Mouse (Mus musculus) brain, embryonic 14.5 days (tissue): ENCODE results near the gene Pim1. TPM values are rescaled to one million over a fixed set of nuclear protein-coding genes. Genes with fewer than 3 reads are reported as not detected.

Experiments used
- DNase-seq: peaks from one replicate; pipeline ENCODE4 v3.0.0-alpha.2; 2011; ENCODE audit warnings: low read depth
- CTCF ChIP-seq: fragments of 200-500 bp; IDR thresholded peaks from 2 replicates; pipeline ENCODE4 v1.5.1; 2012; ENCODE audit warnings: inconsistent platforms, mild to moderate bottlenecking, moderate library complexity, borderline replicate concordance; ENCODE audit not compliant: insufficient read depth, insufficient read length; ENCODE audit errors: extremely low read depth
- POLR2A ChIP-seq: fragments of 200-500 bp; IDR thresholded peaks from 2 replicates; pipeline ENCODE4 v1.6.1; 2012; ENCODE audit warnings: mild to moderate bottlenecking, inconsistent platforms, borderline replicate concordance; ENCODE audit not compliant: poor library complexity, insufficient read depth, insufficient read length, severe bottlenecking; ENCODE audit errors: extremely low read depth
- polyA plus RNA-seq: library from polyadenylated mRNA; depleted of rRNA; stranded (reverse); fragments of >200 nt; gene quantifications from 2 replicates; pipeline ENCODE4 v1.2.3, GENCODE M21; 2012

The Pim1 gene
- polyA plus RNA-seq, 1 experiment = 11.4 TPM

DNA sequence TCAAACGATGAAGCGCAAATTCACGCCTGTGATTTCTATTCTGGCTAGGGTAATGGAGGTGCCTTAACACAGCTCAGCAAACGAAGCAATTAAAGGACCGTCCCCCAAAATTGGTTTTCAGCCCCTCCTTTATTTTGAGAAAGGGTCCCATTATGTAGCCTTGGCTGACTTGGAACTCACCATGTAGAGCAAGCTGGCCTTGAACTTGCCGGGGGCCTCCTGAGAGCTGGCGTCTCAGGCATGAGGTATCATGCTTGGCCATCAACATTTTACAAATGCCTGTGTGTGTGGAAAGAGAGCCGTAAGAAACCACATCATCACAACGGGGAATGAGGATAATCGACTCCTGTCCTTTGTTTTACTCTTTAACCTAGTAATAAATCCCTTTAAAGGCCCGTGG is 23.5 kb upstream of the Pim1 start:
- TF ChIP-seq CTCF (no peak), POLR2A (no peak)
- DNase-seq = peak; percentile 46

DNA sequence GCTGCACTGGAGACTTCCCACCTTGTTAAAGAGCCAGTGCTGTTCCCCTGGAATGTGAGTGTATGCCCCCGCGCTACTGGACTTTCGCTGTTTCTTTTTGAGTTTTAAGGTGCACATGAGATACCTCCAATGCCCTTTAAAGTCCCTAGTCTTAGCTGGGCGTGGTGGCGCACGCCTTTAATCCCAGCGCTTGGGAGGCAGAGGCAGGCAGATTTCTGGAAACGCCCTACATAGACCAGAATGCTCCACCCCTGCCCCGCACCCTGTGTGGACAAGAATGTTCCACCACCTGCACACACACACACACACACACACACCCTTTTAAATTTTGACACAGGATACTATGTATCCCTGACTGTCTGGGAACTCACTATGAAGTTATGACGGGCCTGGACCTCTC is 17.1 kb upstream of the Pim1 start:
- no peak for TF ChIP-seq CTCF
- no peak for TF ChIP-seq POLR2A
- DNase-seq = no peak

GRCm38 (mm10) chr17:29474036-29474435 is 16.5 kb upstream of the Pim1 start:
- no peak for TF ChIP-seq CTCF
- TF ChIP-seq POLR2A = no peak
- no peak for DNase-seq

DNA sequence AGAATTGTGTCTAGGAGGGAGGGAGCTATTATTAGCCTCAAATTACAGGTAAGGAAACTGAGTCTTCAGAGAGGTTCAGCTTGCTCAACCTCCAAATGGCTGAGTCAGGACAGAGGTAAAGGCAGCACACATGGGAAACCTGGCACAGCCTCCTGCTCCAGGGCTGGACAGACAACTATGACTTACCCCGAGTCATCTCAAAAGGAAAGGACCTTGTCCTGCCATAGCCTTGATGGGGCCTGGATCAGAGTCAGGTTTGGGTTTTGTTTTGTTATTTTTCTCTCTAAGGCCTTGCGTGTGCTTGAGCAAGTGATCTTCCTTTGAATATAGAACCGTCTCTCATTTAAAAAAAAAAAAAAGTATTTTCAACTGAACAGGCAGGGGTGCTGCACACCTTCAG is 15.4 kb upstream of the Pim1 start:
- TF ChIP-seq POLR2A (no peak), CTCF (no peak)

DNA sequence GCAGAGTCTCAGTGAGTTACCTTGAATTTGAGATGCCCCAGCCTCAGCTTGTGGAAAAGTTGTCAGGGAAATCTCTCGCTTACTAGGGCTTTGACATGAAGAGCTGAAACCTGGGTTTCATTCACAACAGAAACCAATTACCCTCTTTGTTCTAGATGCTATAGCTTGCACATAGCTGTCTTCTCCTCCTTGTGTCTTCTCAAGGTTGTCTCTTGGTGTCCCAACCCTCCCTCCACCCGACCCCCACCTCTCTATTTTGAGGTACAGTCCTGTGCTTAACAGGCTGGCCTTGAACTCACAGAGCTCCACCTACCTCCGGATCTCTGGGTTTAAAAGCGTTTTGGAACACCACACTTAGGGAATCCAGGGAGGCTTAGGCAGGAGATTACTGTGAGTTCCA is 14.1 kb upstream of the Pim1 start:
- TF ChIP-seq CTCF = no peak
- no peak for TF ChIP-seq POLR2A
- DNase-seq = no peak

More for the DNA sequence above, 15.4 kb upstream of the Pim1 start:
- DNase-seq = no peak

DNA sequence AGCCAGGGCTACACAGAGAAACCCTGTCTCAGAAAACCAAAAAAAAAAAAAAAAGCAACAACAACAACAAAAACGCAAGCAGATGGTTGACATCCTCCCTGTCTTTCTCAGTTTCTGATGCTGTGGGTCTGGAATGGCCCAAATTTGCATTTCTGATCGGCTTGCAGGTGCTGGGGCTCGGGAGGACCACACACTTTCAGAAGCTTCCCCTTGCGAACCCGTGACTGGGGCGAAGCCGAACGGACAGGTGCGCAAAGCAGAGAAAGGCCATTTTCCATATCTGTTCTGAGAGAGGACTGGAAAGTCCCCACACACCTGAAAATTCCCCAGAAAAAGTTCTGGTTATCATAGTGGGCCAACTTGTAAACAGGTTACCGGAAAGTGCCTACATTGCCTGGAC is 13.2 kb upstream of the Pim1 start:
- TF ChIP-seq CTCF (no peak), POLR2A (no peak)

GRCm38 (mm10) chr17:29478271-29478670 is 12.3 kb upstream of the Pim1 start:
- no peak for DNase-seq
- TF ChIP-seq POLR2A = no peak
- TF ChIP-seq CTCF = no peak

More for the DNA sequence above, 13.2 kb upstream of the Pim1 start:
- DNase-seq = no peak

GRCm38 (mm10) chr17:29480256-29480655 is 10.3 kb upstream of the Pim1 start:
- DNase-seq = no peak

DNA sequence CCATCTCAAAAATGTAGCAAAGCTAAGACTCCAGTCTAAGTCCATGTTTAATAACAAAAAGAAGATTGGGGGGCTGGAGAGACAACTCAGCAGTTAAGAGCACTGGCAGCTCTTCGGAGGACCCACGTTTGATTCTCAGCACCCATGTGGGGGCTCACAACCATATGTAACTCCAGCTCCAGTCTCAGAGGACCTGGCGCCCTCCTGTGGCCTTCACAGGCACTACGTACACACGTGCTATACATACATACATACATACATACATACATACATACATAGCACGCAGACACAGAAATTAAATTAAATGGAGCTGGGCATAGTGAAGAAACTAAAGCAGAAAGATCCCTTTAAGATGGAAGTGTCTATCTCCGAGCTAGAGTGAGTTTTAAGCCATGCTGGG is 7.9 kb upstream of the Pim1 start:
- TF ChIP-seq CTCF = 0 out of 2 replicates have a peak, but pooled peaks have one; percentile 6
- no peak for TF ChIP-seq POLR2A
- no peak for DNase-seq

More at GRCm38 (mm10) chr17:29480256-29480655, 10.3 kb upstream of the Pim1 start:
- no peak for TF ChIP-seq CTCF
- TF ChIP-seq POLR2A = no peak

DNA sequence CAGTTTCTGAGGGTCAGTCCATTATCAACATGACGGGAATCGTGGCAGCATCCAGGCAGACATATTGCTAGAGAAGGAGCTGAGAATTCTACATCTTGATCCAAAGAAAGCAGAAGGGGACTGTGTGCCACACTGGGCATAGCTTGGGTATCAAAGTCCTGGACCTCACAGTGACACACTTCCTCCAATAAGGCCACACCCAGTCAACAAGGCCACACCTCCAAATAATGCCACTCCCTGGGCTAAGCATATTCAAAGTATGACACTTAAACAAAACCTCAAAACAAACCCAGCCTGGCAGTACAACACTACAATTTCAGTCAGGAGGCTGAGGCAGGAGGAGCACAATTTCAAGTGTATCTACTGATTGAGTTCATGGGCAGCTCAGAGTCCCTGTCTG is 7.3 kb upstream of the Pim1 start:
- DNase-seq = no peak
- TF ChIP-seq POLR2A (no peak), CTCF (no peak)

GRCm38 (mm10) chr17:29484431-29484830 is 6.1 kb upstream of the Pim1 start:
- DNase-seq = no peak
- TF ChIP-seq CTCF (no peak), POLR2A (no peak)

DNA sequence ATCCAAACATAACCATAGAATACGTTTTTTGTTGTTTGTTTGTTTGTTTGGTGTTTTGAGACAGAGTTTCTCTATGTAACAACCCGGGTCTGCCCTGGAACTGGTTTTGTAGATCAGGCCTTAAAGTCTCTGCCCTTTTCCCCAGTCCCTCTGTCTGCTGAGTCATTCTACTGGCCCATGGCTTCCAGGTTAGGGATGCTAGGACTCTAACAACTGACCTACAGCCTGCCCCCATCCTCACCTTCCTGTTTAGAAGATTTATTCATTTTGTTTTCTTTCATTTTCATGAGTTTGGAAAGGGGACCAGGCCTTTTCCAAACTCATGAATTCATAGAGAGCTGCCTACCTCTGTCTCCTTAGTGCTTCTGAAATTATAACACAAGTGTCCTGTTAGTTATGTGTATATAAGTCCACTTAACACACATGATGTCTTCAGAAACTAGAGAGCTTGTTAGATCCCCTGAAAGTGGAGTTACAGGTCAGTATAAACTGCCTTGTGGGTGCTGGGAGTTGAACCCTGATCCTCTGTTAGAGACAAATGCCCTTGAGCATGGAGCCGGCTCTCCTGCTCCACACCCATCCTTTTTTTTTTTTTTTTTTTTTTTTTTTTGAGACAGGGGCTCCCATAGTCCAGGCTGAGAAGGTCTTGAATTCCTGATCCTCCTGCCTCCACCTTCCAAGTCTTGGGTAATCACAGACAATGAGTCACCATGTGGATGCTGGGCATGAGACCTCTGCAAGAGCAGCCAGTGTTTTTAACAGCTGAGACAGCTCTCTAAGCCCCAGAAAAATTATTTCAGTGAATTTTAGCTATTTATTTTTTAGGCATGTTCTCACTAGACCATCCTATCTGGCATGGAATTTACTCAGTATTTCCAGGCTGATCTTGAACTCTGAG is 5.0 kb upstream of the Pim1 start:
- TF ChIP-seq CTCF (no peak), POLR2A (no peak)
- DNase-seq = no peak
